Mouse (Mus musculus) left cerebral cortex, postnatal 14 days (tissue): ENCODE data around the gene Ccdc85b. TPM values are rescaled to one million over a fixed set of nuclear protein-coding genes. Genes with fewer than 3 reads are reported as not detected.

Source experiments
- DNase-seq, 2 experiments: peaks; one replicate each; pipeline ENCODE4 v3.0.0; 2021 to 2022; ENCODE audit warnings: low spot score in 2 of 2, mixed read lengths in 1 of 2
- intact Hi-C: fragments of 180-260 bp; cut with DNase I; formaldehyde crosslinking; loops from one replicate; pipeline ENCODE4 v1.15.1; 2025
- total RNA-seq, 2 experiments: library from RNA; stranded (reverse); gene quantifications; 2 replicates each; pipeline ENCODE4 v1.2.3; 2021

Ccdc85b gene
- total RNA-seq, 2 experiments from 2014 or later: 25.8 to 26.3 TPM

GRCm38 (mm10) chr19:5460465-5460911 lies 2.8 kb upstream of the Ccdc85b start, which contains the start of gene Fibp:
Gene Fibp, plus strand, starts transcription at chr19:5460615.
- intact Hi-C loops: loop anchor here (2.0 to 5.0 kb wide), 2 partner anchors 28 to 107 kb away; partner anchors contain the start of genes Ap5b1 and Mus81
- DNase-seq: peak; percentile 89

- no peak for DNase-seq
- intact Hi-C loops: loop anchor here (2.0 to 5.0 kb wide), 2 partner anchors 29 to 107 kb away; partner anchors contain the start of genes Ap5b1 and Mus81
These were observed 2.2 kb upstream of the Ccdc85b start for GRCm38 (mm10) chr19:5459896-5460295.

DNA sequence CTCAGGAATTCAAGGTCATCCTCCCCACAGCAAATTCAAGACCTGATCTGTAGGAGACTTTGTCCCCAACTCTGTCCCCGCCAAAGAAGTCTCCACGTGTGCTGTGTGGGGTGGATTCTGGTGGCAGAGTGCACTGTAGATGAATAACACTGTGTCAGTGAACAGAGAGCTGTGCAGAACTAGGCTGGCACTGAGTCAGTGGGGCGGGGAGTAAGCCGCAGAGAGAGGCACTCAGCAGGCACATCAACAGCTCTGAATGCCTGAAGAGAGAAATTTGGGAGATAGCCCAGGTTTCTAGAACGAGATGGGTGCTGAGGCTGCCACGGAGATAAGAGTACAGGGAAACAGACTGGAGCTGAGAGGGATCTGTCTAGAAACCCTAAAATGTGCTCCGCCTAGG lies 1.3 kb upstream of the Ccdc85b start:
- DNase-seq: peak; percentile 51 to 81
- intact Hi-C loops: no loop called here

GRCm38 (mm10) chr19:5456922-5457745 lies 560 bp downstream of the Ccdc85b start:
- intact Hi-C loops: no loop called here
- peak; percentile 96 to 98 for DNase-seq

DNA sequence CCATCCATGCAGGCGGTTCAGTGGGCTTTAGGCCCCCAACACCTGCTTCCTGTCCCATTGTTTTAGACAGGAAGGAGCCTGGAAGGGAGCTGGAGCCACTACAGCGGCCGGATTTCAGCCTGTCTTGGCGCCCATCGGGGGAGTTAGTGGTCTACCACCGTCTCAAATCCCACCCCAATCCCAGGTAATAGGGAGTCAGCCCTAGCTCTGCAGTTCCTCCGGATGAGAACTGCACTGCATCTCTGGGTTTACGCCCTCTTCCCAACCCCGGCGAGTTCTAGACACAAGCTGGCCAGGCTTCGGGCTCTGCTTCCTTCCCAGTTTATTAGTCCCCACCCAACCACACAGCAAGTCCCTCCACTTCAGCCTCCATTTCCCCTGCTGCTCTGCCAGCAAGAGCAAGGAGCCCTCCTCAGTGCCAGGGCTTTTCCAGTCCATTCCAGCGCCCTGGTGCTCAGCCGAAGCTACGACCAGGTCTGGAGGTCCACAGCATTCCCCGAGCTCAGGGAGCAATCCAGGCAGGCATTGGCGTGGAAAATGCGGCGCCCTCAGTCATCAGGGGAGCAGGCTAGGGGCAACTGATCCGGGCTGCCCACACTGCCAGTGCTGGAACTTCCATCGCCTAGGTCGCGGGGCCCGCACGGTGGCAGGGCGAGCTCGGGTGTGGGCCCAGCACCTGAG lies 1.3 kb downstream of the Ccdc85b start:
- intact Hi-C loops: no loop called here
- no peak for DNase-seq

DNA sequence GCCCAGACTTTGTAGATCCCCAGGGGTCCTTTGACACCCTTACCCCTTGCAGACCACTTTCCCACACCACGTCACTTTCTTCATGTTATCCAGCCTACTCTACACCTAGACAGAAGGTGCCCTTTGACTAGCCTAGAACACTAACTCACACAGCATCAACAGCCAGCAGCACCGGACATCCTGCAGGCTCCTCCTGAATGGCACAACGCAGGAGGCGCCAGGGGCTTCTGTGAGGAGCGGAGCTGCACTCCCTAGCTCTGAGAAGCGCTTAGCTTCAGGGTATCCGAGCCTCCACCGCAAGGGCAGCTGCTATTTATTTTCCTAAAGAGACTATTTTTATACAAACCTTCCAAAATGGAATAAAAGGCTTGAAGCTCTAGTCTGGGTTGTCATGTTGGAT lies 2.1 kb downstream of the Ccdc85b start:
- no peak for DNase-seq
- intact Hi-C loops: no loop called here

DNA sequence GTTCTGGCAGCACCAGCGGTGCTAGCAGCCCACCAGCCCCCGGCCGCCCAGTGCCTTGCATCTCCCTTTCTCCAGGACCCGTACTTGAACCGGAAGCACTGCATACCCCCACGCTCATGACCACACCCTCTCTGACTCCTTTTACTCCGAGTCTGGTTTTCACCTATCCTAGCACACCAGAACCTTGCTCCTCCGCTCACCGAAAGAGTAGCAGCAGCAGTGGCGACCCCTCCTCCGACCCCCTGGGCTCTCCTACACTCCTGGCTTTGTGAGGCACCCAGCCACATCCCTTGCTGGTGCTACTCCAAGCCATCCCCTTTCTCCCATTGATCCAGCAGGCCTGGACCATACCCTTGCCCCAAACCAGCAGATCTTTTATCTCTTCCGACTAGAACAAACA lies 2.7 kb downstream of the Ccdc85b start:
- intact Hi-C loops: no loop called here
- no peak for DNase-seq

DNA sequence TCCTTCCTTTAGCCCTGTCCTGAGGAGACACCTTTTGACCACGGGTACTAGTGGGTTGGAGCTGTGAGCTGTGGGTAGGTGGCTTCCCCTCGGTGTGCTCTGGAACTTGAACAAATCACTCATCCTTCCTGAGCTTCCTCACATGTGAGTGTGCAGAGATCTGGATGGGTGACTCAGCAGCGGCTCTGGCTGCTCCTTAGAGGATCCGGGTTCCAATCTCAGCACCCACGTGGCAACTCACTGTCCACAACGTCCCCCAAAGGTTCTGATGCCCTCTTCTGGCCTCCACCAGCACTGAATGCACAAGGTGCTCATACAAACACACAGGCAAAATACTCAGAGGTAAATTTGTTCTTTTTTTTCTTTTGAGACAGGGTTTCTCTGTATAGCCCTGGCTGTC lies 5.9 kb downstream of the Ccdc85b start:
- no peak for DNase-seq
- intact Hi-C loops: no loop called here

DNA sequence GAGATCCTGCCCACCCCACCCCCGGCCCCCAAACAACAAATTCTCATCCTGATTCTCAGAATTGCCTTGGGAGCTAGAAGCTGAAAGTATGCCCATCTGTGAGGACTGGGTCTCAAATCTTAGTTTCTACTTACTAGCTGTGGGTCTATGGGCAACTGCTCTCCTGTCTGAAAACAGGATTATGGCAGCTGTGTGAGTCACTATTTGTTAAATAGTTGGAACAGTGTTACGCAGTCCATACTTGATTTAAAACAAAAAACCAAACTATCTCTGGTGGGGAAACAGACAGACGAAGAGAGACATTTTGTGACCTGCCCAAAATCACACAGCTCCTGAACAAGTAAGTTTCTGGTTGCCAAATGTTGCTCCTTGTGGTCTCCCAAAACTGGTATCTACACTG lies 8.0 kb downstream of the Ccdc85b start:
- intact Hi-C loops: no loop called here

DNA sequence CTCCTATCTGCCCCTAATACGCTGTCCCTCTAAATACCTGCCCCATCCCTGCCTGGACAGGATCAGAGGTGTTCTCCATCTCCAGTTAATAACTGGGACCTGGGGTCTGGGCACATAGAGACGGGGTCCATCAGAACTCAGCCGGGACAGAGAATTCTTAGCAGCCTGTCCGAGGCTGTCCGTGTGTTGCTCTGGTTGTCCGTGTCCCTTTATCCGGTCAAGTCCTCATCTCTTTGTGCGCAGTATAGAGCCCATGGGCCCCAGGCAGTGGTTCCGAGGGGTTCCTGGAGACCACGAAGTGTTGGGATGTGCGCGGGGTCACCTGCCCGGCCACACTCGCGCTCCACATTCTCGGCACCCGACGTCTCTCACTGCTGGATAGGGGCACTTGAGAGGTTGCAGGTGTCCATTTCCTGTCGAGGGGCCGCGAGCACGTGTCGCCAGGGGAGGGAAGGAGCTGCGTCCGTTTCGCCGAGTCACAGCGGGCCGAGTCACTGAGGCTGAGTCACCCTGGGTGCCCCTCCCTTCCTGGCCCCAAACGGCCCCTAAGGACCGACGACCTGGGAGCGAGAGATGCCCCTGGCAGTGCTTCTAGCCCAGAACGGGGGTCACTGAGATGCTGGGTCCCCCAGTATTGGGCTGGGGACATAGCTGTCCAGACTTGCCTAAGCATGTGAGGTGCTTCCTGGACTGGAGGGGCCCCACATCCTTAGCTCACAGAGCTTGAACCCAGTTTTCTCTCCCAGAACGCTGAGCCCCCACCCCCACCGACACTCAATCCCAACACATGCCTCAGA lies 9.1 kb downstream of the Ccdc85b start:
- intact Hi-C loops: no loop called here
- DNase-seq: no peak

More for the DNA sequence above, 8.0 kb downstream of the Ccdc85b start:
- no peak for DNase-seq

DNA sequence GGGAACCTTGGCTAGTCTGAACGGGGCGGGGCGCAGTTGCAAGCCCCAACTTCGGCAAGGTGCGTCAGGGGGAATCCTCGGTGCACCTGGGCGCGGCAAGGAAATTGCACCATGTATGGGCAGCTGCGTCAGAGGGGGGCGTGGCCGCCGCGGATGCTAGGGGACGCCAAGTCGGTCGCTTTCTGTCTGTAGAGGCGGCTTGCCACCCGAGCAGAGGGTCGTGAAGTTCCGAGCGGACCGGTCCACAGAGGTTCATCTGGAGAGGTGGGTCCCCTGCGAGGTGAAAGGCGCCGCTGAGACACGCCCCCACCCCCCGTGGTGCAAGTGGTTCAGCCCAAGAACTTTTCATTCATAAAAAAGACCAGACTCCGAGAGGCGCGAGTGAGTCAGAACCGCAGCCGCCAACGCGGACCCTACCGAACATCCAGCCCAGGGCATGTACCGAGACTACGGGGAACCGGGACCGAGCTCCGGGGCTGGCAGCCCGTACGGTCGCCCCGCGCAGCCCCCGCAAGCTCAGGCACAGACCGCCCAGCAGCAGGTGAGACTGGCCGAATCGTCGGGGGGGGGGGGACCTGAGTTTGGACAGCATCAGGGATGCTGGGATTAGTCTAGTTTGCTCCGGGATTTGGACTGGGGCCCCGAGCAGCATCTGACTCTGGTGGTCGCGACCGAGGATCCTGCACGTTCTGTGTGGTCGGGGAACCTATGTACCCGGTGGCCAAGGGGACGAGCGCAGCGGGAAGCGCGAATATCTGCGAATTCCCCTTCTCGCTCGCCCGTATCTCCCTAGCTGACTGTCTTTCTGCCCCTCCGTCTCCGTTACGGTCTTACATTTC lies 10.0 kb downstream of the Ccdc85b start, which contains the start of gene Fosl1:
Gene Fosl1, plus strand, starts transcription at position 33 of the 839 bp plus-strand sequence.
- intact Hi-C loops: no loop called here
- peak; percentile 67 to 70 for DNase-seq

DNA sequence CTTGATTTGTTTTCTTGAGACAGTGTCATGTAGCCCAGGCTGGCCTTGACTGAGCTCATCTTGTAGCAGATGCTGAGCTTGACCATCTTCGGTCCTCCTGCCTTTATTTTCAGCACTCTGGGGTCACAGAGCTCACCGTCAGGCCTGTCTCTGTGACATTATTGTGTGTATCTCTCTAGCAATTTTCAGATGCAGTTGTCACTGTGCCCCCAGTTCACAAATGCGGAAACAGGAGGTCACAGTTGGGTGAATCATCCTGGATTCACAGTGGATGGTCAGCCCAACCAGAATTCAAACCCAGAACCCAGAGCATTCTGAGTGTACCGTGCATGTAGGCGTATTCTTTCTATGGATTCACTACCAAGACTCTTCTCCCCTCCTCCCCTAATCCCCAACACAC lies 11.9 kb downstream of the Ccdc85b start:
- DNase-seq: no peak
- intact Hi-C loops: no loop called here

- no peak for DNase-seq
- intact Hi-C loops: no loop called here
These were observed 12.7 kb downstream of the Ccdc85b start for GRCm38 (mm10) chr19:5444954-5445353.

DNA sequence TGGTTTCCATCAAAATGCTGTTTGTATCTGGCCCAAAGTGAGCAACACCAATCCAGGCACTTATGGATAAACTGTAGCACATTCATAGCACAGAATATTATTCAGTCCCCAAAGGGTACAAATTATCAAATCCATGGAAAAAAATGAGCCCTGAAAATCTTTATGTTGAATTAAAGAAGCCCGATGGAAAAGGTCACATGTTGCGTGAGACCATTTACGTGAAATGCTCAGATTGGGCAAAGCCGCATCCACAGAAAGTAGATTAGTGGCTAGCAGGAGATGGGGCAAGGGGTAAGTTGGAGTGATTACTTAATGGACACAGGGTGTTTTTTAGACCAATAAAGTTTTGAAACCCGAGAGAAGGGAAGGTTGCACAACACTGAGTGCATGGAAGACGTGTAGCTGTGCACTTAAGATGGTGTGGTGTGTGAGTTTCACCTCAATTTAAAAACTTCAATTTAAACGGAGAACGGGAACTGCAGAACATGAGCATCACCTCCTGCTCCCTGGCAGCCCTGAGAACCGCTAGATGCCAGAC lies 13.3 kb downstream of the Ccdc85b start:
- intact Hi-C loops: no loop called here
- no peak for DNase-seq

DNA sequence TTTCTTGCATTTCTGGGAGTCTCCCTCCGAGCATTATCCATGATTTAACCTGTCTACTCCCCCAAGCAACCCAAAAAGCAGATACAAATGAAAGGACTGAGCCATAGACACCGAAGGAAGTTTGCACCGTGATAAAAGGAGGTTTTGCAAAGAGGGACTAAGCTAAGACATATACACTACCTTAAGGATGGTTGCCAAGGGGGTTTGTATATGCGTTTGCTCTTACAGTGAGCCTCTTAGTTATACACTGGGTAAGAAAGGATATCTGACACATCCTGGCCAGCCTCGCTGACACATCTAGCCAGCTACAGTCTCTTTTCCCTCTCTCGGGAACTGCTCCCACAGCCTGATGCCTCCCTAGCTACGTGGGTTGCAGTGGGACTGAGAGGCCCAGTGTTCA lies 23.7 kb downstream of the Ccdc85b start:
- intact Hi-C loops: loop anchor here (10.0 kb wide), 1 partner anchor 131 kb away; the partner anchor contains the start of genes Ap5b1 and Ovol1
- DNase-seq: no peak

- no peak for DNase-seq
- intact Hi-C loops: loop anchor here (10.0 kb wide), 1 partner anchor 132 kb away; the partner anchor contains the start of genes Ap5b1 and Ovol1
These were observed 24.5 kb downstream of the Ccdc85b start for GRCm38 (mm10) chr19:5432992-5433852.

- intact Hi-C loops: loop anchor here (10.0 kb wide), 1 partner anchor 133 kb away; the partner anchor contains the start of genes Ap5b1 and Ovol1
These were observed 25.7 kb downstream of the Ccdc85b start for GRCm38 (mm10) chr19:5431911-5432464.

More at GRCm38 (mm10) chr19:5431911-5432464, 25.7 kb downstream of the Ccdc85b start:
- DNase-seq: no peak
